Mouse (Mus musculus): ENCODE measurements around the gene Glg1.
"Not testable (repeated sequence)": the region's sequence is repeated elsewhere in the genome, so short reads cannot be mapped to it uniquely, and the experiment has no call there.

Gene Glg1

DNA sequence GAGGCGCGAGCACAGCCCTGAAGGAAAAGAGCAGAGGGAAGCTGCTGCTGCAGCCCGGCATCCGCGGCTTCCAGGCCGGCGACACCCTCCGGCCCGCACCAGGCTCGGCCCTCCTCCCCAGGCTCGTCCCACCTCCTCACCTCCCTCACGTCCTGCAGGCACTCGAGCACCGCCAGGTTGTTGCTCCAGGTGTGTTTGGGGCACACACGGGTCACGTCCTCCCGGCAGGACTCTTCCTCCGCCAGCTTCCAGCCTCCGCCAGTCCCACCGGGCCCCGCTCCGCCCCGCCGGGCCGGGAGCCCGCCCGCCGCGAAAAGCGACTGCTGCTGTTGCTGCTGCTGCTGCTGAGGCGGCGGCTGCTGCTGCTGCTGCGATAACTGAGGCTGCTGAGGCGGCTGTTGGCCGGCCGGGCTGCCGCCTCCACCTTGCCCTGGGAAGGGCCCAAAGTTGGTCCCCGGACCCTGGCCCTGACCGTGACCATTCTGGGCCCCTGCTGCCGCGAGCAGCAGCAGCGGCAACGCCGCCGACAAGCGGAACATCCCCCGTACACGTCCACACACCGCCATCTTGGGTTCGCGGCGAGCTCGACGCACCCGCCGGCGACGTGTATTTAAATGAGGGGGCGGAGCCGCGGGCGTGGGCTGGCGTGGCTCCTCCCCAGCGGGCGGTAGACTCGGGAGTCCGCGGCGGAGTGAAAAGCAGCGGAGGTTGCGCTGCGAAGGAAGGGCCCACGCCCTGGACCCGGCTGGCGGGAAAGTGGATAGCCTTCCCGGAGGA is at the start of gene Glg1:
Glg1 (minus strand) TSS at position 586 of the 777 bp plus-strand sequence.
- DNase-seq: peak; percentile 97

DNA sequence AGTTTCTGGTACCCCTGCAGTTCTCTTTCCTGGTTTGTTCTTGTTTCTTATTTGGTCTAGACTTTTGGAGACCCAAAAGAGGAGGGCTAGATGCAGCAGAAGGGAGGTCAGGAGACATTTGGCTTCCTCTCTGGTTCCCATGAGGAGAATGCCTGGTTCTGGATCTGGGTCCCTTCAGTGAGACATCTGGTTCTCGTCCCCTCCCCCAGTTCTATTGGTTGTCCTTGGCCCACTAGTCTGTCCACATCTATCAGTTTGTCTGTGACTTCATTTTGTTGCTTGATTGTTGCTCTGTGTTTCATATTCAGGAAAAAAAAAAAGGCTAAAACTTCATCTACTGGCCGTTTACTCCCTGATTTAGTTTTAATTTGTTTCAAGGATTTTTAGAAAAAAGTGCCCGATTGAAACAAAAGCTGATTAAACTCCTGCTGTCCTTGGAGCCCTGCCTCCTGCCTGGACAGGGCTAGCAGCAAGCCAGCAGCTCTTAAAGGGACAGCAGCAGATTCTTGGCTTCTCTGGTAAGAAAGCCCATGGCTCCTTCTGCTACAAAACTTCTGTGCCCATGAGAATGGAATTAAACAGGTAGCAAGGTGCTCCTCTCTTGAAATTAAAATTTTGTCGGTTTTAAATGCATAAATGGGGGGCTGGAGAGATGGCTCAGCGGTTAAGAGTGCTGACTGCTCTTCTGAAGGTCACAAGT is 46.2 kb upstream of the Glg1 start:
- DNase-seq: peak in 1 of 2 experiments; percentile 10

DNA sequence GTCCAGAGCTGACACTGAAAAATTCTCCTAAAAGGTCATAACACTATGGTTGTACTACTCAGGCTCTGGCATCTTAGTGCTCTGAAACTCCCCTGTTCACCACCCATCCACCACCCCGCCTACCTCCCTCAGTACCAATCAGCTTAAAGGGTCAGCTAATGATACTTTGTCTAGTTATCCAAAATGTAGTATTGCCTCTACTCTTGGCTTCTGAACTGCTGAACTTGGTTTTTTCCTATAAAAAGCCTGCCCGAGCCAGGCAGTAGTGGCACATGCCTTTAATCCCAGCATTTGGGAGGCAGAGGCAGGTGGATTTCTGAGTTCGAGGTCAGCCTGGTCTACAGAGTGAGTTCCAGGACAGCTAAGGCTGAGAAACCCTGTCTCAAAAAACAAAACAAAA is 45.3 kb upstream of the Glg1 start:
- DNase-seq: no peak

DNA sequence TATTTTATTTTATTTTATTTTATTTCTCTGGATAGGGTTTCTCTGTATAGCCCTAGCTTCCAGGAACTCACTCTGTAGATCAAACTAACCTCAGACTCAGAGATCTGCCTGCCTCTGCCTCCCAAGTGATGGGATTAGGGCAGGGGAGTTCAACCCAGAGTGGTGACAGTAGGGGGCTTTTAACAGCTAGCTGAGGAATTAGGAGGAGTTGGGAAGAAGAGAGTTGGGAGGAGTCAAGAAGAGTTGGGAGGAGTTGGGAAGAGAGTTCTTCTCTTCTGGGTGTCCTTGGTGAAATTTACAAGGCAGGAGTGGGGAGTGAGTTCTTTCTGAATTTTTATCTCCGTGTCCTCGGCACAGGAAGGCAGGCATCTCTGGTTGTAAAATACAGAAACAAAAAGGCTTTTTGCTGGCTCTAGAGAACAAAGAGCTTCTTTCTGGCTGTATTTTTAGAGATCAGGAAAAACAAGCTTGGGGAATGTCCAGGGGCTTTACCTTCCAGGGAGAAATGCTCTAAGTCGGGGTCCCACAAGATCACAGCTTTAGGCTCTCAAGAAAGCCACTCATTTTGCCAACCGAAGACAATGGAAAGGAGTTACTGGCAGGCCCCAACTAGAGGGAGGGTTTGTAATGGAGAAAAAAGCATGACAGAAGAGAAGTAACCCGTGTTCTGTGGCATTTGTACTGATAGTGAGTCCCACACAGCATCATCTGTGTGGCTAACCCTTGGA is 44.2 kb upstream of the Glg1 start:
- DNase-seq: not testable (repeated sequence)

DNA sequence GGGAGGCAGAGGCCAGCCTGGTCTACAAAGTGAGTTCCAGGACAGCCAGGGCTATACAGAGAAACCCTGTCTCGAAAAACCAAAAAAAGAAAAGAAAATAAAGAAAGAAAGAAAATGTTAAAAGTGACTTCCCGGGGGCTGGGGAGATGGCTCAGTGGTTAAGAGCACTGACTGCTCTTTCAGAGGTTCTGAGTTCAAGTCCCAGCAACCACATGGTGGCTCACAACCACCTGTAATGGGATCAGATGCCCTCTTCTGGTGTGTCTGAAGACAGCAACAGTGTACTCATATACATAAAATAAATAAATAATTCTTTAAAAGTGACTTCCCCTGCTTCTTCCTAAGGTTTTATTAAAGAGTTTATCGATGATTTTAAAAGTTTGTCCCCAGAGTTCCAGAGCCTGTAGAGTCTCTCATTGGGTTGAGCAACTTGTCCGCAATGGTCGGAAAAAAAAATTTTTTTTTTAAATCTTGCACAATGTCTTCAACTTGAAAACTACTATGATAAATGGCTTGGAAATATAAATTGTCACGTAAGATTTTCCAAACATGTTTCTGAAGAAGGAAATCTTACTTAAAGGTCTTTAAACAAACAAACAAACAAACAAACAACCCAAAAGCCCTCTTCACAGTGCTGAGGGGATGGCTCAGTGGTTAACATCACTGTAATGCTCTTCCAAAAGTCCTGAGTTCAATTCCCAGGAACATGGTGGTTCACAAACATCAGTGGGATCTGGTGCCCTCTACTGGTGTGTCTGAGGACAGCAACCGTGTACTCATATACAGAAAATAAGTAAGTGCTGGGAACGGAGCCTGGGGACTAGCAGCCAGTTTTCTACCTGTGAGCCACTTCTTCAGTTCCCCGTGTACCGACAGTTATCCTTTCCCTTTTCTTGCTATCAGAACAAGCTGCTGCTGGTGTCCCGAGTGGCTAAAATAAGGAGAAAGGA is 41.9 kb upstream of the Glg1 start:
- DNase-seq: peak; percentile 22 to 30

DNA sequence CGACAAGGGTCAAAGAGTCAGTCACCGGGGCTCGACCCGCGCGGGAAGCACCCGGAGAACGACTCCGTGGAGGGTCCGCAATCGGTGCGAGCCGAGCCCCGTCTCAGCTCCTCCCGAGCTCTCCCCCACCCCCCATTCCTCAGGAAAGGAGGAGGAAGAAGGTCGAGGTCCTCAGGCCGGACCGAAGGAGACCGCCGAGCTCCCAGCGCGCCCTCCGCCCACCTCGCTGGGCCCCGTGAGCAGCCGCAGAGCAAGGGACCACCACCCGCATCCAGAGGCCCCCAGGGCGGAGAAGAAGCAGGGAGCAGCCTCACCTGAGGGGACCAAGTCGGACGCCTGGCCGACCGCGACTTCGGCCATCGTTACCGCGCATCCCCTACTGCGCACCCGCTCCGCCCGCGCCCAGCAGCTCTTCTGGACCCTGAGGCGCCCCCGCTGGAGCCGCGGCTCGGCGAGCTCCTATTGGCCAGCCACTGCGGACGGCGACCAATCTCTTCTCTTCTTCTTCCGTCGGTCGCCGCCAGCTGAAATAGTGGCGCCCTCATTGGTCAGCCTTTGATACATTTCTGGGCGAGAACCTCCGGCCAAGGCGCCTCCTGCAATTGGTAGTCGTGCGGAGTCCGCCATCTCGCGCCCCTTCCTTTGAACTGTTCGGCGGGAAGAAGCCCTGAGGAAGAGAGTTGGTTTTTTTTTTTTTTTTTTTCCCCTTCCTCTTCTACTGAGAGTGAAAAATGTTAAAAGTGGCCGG is 41.0 kb upstream of the Glg1 start, which contains the start of gene Rfwd3:
Rfwd3 (minus strand) TSS at position 402 of the 748 bp plus-strand sequence.
- DNase-seq: peak; percentile 96

DNA sequence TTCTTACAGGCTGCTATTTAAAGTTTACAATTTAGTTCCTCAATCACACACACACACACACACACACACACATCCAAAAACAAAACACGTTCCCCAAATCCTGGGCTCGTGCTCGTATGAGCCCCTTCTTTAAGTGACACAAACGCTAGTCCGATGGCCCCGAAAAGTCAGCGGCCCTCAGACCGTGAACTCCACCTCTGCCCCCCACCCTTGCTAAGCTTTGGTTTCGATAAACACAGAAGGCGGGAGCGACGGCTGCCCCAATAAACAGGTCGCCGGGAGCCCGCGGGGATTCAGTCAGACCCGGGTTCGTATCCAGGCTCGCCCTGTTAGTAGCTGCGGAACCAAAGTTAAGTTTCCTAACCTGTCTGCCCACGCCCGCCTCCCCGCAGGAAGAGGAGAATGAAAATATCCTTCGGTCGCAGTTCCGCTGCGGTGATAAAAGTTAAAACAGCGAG is 40.4 kb upstream of the Glg1 start:
- DNase-seq: peak; percentile 61 to 66

DNA sequence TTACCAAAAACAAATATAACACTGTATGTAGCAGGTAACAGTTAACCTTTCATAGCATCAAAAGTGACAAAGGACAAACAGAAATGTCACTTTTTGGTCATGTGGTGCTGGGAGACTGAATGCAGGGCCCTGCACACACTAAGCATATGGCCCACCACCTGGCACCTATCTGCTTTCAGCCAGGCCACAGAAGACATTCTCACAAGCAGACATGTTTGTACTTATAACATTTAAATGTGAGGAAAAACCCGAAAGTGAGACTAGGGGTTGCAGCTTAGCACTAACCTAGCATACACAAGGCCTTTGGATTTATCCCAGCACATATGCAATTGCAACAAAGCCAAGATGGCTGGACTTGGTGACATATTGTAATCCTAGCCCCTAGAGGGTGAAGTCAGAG is 39.0 kb upstream of the Glg1 start:
- peak; percentile 32 to 61 for DNase-seq

DNA sequence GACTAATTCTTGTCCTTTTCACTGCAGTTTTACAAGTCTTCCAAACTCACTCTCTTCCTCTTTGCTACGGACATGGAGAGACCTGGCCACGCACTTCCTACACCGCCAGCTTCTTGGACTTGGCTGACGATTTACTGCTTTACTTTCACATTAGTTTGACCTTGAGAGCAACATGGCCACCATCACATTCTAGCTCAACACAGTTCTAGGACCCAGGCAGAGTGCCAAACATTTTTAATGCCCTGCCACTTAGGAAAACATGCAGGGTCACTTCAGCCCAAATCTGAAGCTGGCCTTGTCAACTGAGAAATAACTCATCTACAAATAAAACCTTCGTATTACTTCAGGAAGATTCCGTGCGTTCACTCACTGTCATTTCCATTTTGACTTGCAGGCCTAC is 32.7 kb upstream of the Glg1 start:
- DNase-seq: no peak

DNA sequence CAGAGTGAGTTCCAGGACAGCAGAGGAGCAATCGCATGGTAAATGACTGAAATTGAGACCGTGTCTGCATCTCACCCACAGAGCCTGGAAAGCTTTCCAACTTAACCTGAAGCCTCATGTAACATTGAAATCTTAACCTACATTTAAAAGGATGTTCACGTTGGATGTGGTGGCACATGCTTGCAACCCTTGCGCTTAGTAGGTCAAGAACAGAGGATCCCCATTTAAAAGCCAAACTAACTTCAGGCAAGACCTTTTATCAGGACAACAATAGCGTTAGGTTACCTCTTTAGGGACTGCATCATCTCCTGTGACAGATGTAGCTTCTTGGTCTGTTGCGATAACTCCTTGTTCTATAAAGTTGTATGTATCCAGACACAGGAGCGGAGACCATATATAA is 31.6 kb upstream of the Glg1 start:
- no peak for DNase-seq

DNA sequence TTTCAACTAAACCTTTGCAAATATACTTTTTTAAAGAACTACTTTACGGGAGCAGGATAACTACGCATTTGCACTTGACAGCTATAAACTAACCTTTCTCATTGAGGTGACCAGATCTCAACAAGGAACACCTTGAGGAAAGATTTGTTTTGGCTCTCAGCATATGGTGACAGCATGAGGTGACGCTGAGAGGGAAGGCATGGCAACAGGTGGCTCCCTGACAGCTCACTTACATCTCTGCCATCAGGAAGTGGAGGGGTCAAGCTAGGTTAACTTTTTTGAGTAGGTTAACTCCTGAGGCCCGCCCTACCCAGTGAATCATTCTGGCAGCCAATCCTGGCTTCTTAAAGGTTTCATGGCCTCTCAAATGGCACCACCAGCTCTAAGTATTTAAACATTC is 26.6 kb upstream of the Glg1 start:
- DNase-seq: no peak

DNA sequence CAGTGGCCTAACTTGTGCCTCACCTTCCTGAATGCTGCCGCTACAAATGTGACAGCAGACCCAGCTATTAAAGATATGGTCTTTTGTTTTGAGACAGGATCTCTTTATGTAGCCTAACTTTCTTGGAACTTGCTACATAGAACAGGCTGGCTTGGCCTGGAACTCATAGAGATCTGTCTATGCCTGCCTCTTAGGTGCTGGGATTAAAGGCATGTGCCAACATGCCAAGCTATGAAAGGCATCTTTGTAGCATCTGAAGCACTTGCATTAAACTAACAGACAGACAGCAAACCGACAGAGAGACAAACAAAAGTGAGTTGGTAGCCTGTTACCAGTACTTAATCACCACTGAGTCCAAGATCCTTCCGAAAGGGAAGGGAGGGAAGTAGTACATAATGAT is 23.1 kb upstream of the Glg1 start:
- no peak for DNase-seq

DNA sequence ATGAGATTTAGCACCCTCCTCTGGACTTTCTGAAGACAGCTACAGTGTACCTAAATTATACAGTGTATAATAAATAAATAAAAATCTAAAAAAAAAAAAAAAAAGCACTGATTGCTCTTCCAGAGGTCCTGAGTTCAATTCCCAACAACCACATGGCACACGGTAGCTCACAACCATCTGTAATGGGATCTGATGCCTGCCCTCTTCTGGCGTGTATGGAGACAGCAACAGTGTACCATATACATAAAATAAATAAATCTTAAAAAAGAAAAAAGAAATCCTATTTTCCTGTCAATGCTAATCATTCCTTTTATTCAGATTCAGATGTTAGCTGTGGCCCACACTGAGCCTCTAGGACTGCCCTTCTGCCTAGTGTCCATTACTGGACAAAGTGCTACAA is 9.3 kb upstream of the Glg1 start:
- no peak for DNase-seq

DNA sequence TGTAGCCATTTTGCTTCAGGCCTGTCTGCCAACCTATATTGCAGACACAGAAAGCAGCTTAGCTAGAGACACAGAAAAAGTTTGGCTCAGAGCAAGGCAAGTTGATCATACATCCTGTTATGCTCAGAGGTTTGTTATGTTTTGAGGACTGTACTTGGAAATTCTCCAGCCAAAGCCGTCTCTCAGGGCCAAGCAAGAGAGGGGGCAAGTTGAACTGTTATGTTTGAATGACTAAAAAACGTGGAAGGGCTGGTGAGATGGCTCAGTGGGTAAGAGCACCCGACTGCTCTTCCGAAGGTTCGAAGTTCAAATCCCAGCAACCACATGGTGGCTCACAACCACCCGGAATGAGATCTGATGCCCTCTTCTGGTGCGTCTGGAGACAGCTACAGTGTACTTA is 7.1 kb upstream of the Glg1 start:
- DNase-seq: not testable (repeated sequence)

DNA sequence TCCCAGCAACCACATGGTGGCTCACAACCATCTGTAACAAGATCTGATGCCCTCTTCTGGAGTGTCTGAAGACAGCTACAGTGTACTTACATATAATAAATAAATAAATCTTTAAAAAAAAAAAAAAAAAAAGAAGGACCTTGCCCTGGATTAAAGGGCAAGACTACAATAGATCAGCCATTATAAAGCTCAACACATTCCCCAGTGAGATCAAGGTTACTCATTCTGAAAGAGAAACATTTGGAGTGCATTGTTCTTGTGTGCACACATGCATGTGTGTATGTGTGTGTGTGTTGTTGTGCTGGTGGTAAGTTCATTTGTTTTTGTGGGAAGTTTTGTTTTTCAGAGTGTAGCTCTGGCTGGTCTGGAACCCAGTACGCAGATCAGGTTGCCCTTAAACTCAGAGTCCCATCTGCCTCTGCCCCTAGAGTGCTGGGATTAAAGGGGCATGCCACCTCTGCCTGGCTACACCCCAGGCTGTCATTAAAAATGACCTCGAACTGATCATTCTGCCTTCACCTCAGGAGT is 5.7 kb upstream of the Glg1 start:
- DNase-seq: no peak

DNA sequence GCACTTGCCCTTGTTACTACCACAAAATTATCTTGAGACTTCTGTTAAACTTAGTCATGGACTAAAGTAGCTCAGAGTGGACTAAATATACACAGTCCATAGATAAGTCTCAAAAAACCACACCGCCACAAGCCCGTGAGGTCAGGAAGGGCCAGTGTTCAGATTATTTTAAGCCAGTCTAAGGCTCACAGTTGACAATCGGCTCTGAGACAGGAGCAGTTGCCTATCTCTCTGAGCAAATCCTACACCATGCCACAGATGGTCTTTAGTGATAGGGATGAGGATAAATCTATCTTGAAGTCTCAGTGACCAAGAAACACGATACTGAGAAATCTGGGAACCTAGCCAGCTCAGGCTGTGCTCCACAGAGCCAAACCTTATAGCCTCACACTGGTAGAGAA is 3.0 kb upstream of the Glg1 start:
- DNase-seq: peak; percentile 33 to 37

DNA sequence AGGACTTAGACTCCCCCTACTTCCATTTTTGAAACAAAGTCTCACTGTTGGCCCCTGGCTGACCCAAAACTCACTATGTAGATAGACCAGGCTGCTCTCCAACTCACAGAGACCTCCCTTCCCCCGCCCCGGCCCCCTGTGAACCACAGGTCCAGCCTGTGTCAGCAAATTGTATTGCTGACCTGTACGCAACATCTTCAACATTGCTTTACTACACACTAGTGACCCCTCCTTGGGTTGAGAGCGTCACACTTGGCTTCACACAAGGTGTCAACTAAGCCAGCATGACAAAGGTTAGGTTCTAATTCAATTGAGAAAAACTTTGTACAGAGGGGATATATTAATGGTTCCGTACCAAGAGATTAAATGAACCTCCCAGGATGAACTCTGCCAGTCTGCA is 1.2 kb upstream of the Glg1 start:
- peak in 1 of 2 experiments; percentile 20 for DNase-seq

DNA sequence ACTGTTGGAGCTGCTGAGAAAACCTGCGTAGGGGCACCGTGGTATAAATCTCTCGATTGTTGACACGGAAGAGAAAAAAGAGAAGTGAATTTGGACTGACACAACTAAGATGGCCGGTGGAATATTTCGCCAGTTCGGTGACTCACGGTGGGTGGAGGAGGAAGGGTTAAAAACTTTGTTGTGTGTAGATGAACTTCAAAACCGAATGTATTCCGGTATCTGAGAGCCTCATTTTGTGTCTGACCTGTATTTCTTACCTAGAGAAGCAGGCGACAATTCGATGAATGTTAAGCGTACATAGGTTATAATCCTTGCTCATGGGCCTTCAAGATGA is 359 bp upstream of the Glg1 start:
- no peak for DNase-seq

DNA sequence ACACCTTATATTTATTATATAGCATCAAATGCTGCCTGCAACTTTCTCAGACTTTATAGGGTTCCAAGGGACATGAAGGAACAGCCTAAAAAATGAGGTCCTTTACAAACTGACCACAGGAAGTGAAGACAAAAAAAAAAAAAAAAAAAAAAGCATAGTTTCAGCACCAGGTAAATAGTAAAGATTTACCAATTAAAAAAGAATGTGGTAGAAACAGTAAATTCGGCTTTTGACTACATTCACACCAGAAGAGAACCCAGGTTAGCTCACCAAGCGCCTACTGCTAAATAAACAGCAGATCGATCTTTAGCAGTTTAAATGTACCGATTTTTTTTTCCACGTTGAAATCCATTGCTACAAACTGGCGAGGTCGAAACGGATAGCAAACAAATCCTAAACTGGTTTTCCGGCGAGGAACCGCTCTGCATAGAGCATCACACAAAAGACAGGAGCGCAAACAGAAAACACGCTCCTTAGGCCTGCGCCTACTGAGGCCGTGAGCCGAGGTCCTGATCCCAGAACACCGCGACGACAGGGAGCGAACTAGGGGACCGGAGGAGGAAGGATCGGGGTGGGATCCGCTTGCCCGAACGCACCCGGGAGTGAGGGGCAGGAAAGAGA is 896 bp downstream of the Glg1 start:
- DNase-seq: peak in 1 of 2 experiments; percentile 57

DNA sequence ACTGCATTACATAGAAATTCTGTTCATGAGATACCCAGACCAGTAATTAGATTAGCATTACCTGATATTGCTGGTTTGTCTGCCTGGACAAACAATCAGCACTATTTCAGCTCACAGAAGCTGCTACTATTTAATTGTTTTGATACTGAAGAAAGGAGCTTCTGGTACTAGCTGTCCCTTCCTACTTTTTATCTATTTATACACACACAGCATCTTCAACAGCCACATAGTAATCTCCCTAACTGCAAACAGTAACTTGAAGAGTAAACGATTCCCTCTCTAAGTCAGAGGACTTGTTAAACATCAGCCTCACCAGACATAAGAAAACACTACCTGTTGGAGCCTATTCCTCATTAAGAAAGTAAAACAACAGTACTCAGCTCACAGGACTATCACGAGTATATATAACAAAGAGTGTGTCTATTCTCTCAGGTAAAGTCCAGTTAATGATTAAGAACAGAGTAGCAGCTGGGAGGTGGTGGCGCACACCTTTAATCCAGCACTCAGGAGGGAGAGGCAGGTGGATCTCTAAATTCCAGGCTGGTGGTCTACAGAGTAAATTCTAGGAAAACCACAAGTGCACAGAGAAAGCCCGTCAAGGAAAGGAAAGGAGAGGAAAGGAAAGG is 6.4 kb downstream of the Glg1 start:
- DNase-seq: no peak

Data from cerebellum, postnatal 14 days (tissue).